Mouse (Mus musculus) E14TG2a.4 (cell line): ENCODE data around the gene P2rx1.

Experiments used
- H3K27me3 ChIP-seq: 2 replicates; pipeline ENCODE4 v1.6.1; 2014; ENCODE audit warnings: low read length, control low read depth; ENCODE audit not compliant: insufficient read depth
- H3K36me3 ChIP-seq: 2 replicates; pipeline ENCODE4 v1.6.1; 2014; ENCODE audit warnings: low read length, control low read depth; ENCODE audit not compliant: insufficient read depth
- H3K4me1 ChIP-seq: replicated peaks from 2 replicates; pipeline ENCODE4 v1.6.1; 2014; ENCODE audit warnings: low read depth, low read length, control low read depth
- H3K4me3 ChIP-seq: replicated peaks from 2 replicates; pipeline ENCODE4 v1.5.1; 2014; ENCODE audit warnings: mild to moderate bottlenecking, low read length
- H3K9me3 ChIP-seq: 2 replicates; pipeline ENCODE4 v1.6.1; 2014; ENCODE audit warnings: low read length, control low read depth
- CTCF ChIP-seq: conservative IDR thresholded peaks from 2 replicates; pipeline ENCODE4 v1.5.1; 2014; ENCODE audit warnings: low read length
- NANOG ChIP-seq: IDR thresholded peaks from 2 replicates; pipeline ENCODE4 v1.6.1; 2014; ENCODE audit warnings: borderline replicate concordance, low read length, mixed read lengths
- POU5F1 ChIP-seq: IDR thresholded peaks from 2 replicates; pipeline ENCODE4 v1.6.1; 2014; ENCODE audit warnings: low read length, borderline replicate concordance

The P2rx1 gene

DNA sequence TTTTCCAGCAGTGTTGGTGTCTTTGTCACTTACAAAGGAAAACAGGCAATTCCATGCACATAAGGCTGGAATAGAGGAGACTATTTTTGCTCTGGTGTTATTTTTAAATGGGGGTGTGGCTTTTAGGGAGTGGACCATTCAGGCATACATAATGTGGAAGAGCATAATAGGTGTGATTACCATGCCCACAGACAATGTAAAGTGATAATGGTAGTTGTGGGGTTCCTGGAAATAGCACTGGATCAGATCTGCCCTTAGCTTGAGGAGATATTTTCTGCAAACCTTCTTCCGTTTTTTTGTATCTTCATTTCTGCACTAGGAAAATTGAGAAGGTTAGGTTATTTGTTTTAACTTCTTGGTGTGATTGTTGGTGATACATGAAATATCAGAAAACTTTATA is 53.9 kb downstream of the P2rx1 start:
- Histone ChIP-seq H3K36me3 (peaks cover 77% of the 10 kb centered on the region), H3K4me3 (no peak overlapping the region), H3K4me1 (peaks cover 22% of the 10 kb centered on the region), H3K9me3 (no peaks in the 10 kb centered on the region), H3K27me3 (no peaks in the 10 kb centered on the region)
- TF ChIP-seq CTCF = no peak
- no peak for TF ChIP-seq POU5F1
- no peak for TF ChIP-seq NANOG

DNA sequence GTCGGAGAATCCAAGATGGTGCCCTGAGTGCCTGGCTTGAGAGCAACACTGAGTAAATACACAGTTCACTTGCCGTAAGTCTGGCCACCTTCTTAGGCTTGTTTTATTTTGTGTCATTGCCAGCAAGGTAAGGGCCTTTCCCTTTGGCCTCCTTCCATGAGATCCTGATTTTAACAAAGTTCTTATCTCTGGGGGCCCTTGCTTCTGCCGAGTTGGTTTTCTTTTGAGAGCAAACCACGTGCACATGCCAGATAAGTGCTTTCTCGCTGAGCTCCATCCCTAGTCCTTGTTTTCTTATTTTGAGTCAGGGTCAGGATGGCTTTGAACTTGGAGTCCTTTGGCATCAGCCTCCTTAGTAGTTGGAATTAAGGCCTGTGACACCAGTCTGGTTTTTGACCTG is 58.8 kb downstream of the P2rx1 start:
- Histone ChIP-seq H3K9me3 (no peaks in the 10 kb centered on the region), H3K4me3 (no peak overlapping the region), H3K36me3 (peaks cover 79% of the 10 kb centered on the region), H3K4me1 (peaks cover 5% of the 10 kb centered on the region), H3K27me3 (no peaks in the 10 kb centered on the region)
- TF ChIP-seq NANOG (no peak), POU5F1 (no peak), CTCF (no peak)

DNA sequence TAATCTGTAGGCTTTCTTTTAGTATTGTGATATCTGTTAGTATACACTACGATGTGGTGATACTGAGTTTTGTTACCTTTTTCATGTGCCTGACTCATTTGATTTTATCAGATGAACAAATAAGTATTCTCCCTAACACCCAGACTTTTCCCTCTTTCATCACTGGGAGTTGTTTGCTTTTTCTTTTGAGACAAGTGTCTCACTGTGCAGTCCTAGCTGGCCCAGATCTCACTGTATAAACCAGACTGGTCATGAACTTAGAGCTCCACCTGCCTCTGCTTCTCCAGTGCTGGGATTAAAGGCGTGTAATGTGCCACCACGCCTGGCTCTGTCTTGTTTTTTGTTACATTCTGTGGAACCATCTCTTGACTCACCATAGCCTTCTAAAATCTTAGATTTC is 60.7 kb downstream of the P2rx1 start:
- Histone ChIP-seq H3K9me3 (peaks cover 4% of the 10 kb centered on the region; the same call in 1 of the 2 replicates), H3K4me3 (no peak overlapping the region), H3K27me3 (no peaks in the 10 kb centered on the region), H3K36me3 (peaks cover 74% of the 10 kb centered on the region), H3K4me1 (0 out of 2 replicates have a peak, but pooled peaks cover 3% of the 10 kb centered on the region)
- TF ChIP-seq NANOG (no peak), POU5F1 (no peak), CTCF (no peak)

DNA sequence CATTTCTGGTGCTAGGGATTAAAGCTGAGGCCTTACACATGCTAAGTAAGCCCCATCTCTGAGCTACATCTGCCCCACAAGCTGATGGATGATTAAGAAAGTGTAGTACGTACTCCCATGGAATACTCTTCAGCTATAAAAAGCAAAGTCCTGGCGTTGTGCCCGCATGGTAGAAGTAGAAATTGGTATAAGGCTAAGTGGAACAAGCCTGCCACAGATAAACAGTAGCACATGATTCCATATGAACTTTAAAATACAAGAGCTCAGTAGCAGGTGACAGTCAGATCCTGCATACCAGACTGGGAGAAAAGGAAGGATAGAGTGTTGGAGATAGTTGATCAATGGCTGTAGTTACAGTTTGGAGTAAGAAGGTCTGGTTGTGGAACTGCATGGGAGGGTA is 62.5 kb downstream of the P2rx1 start:
- peaks cover 67% of the 10 kb centered on the region for H3K36me3 ChIP-seq
- no peak for TF ChIP-seq CTCF
- TF ChIP-seq NANOG = no peak
- no peak for TF ChIP-seq POU5F1
- peaks cover 14% of the 10 kb centered on the region for H3K9me3 ChIP-seq
- 0 out of 2 replicates have a peak, but pooled peaks cover 3% of the 10 kb centered on the region for H3K4me1 ChIP-seq
- H3K27me3 ChIP-seq = no peaks in the 10 kb centered on the region
- H3K4me3 ChIP-seq = no peak overlapping the region
